Mouse (Mus musculus): ENCODE data around the gene Ankrd63.
A peak's percentile ranks its signal among the peaks of the same experiment; 100 is the strongest.

Ankrd63 gene

GRCm38 (mm10) chr2:118693370-118693966 is 10.3 kb downstream of the Ankrd63 start:
- DNase-seq (ENCODE audit: low spot score in 2 of 2) = no peak

- no peak for DNase-seq (ENCODE audit: low spot score in 2 of 2)
These were observed 13.9 kb downstream of the Ankrd63 start for GRCm38 (mm10) chr2:118689875-118690274.

GRCm38 (mm10) chr2:118687791-118688190 is 16.0 kb downstream of the Ankrd63 start:
- DNase-seq (ENCODE audit: low spot score in 2 of 2) = no peak

- no peak for DNase-seq (ENCODE audit: low spot score in 2 of 2)
These were observed 17.1 kb downstream of the Ankrd63 start for GRCm38 (mm10) chr2:118686693-118687092.

GRCm38 (mm10) chr2:118685088-118685487 is 18.7 kb downstream of the Ankrd63 start:
- DNase-seq (ENCODE audit: low spot score in 2 of 2) = no peak

- no peak for DNase-seq (ENCODE audit: low spot score in 2 of 2)
These were observed 21.1 kb downstream of the Ankrd63 start for GRCm38 (mm10) chr2:118682544-118683260.

GRCm38 (mm10) chr2:118680926-118681325 is 22.8 kb downstream of the Ankrd63 start:
- DNase-seq (ENCODE audit: low spot score in 2 of 2) = no peak

GRCm38 (mm10) chr2:118679577-118679976 is 24.2 kb downstream of the Ankrd63 start:
- no peak for DNase-seq (ENCODE audit: low spot score in 2 of 2)

- DNase-seq (ENCODE audit: low spot score in 2 of 2) = no peak
These were observed 25.9 kb downstream of the Ankrd63 start for GRCm38 (mm10) chr2:118677817-118678216.

- no peak for DNase-seq (ENCODE audit: low spot score in 2 of 2)
These were observed 26.7 kb downstream of the Ankrd63 start for GRCm38 (mm10) chr2:118676839-118677741.

- DNase-seq (ENCODE audit: low spot score in 2 of 2) = no peak
These were observed 29.3 kb downstream of the Ankrd63 start for GRCm38 (mm10) chr2:118674500-118674899.

- no peak for DNase-seq (ENCODE audit: low spot score in 2 of 2)
These were observed 29.9 kb downstream of the Ankrd63 start for GRCm38 (mm10) chr2:118673686-118674465.

GRCm38 (mm10) chr2:118671728-118672127 is 32.0 kb downstream of the Ankrd63 start:
- DNase-seq (ENCODE audit: low spot score in 2 of 2) = no peak

- DNase-seq (ENCODE audit: low spot score in 2 of 2) = no peak
These were observed 34.0 kb downstream of the Ankrd63 start for GRCm38 (mm10) chr2:118669785-118670184.

GRCm38 (mm10) chr2:118669245-118669644 is 34.5 kb downstream of the Ankrd63 start:
- no peak for DNase-seq (ENCODE audit: low spot score in 2 of 2)

- DNase-seq (ENCODE audit: low spot score in 2 of 2) = no peak
These were observed 36.6 kb downstream of the Ankrd63 start for GRCm38 (mm10) chr2:118667181-118667580.

GRCm38 (mm10) chr2:118665616-118666015 is 38.1 kb downstream of the Ankrd63 start:
- no peak for DNase-seq (ENCODE audit: low spot score in 2 of 2)

- no peak for DNase-seq (ENCODE audit: low spot score in 2 of 2)
These were observed 38.7 kb downstream of the Ankrd63 start for GRCm38 (mm10) chr2:118664975-118665516.

- peak in 1 of 2 experiments; percentile 29 for DNase-seq (ENCODE audit: low spot score in 2 of 2)
These were observed 39.7 kb downstream of the Ankrd63 start for GRCm38 (mm10) chr2:118663804-118664766.
